Mouse (Mus musculus) forebrain, embryonic 11.5 days (tissue): ENCODE data around the gene Pde10a. TPM values are rescaled to one million over a fixed set of nuclear protein-coding genes. Genes with fewer than 3 reads are reported as not detected.

Experiments
- ATAC-seq: fragments of 200-750 bp; cut with Nextera tagmentation; replicated peaks from 2 replicates; pipeline ENCODE4 v1.8.0; 2017; ENCODE audit warnings: moderate TSS enrichment; ENCODE audit not compliant: low FRiP score
- DNase-seq: peaks from one replicate; pipeline ENCODE4 v3.0.0-alpha.2; 2017; ENCODE audit warnings: low spot score
- H3K27ac ChIP-seq: fragments of 300-500 bp; sonication (generic); 2 replicates; pipeline ENCODE4 v1.5.1; 2014; ENCODE audit warnings: low read depth, low read length
- H3K27me3 ChIP-seq: fragments of 300-500 bp; sonication (generic); 2 replicates; pipeline ENCODE4 v1.6.1; 2014; ENCODE audit warnings: mild to moderate bottlenecking, low read length, mixed read lengths; ENCODE audit not compliant: control insufficient read depth, insufficient read depth
- H3K36me3 ChIP-seq: fragments of 300-500 bp; sonication (generic); 2 replicates; pipeline ENCODE4 v1.6.1; 2014; ENCODE audit warnings: mild to moderate bottlenecking, low read length, moderate library complexity, mixed read lengths; ENCODE audit not compliant: control insufficient read depth, insufficient read depth
- H3K4me1 ChIP-seq: fragments of 300-500 bp; sonication (generic); replicated peaks from 2 replicates; pipeline ENCODE4 v1.6.1; 2014; ENCODE audit warnings: low read length, mixed read lengths; ENCODE audit not compliant: control insufficient read depth, insufficient read depth
- H3K4me2 ChIP-seq: fragments of 300-500 bp; sonication (generic); 2 replicates; pipeline ENCODE4 v1.6.1; 2014; ENCODE audit warnings: low read depth, mild to moderate bottlenecking, low read length, moderate library complexity, mixed read lengths; ENCODE audit not compliant: severe bottlenecking
- H3K4me3 ChIP-seq: fragments of 300-500 bp; sonication (generic); 2 replicates; pipeline ENCODE4 v1.5.1; 2014; ENCODE audit warnings: low read depth, low read length
- H3K9ac ChIP-seq: fragments of 300-500 bp; sonication (generic); 2 replicates; pipeline ENCODE4 v1.6.1; 2014; ENCODE audit warnings: low read length
- H3K9me3 ChIP-seq: fragments of 300-500 bp; sonication (generic); 2 replicates; pipeline ENCODE4 v1.6.1; 2016; ENCODE audit warnings: low read length, mixed read lengths; ENCODE audit not compliant: control insufficient read depth
- WGBS: fragments of 180-500 bp; shearing (Covaris S2); extraction: QIAGEN DNeasy Blood & Tissue Kit; methylation state at CpG from one replicate; pipeline ENCODE4 v1.1.7; 2014; 5-methylcytosine and 5-hydroxymethylcytosine counted together
- polyA plus RNA-seq: library from polyadenylated mRNA; unstranded; fragments of >200 nt; fragmentation: Nextera tagmentation; extraction: Ambion mirVana; gene quantifications from 2 replicates; pipeline ENCODE4 v1.2.1, GENCODE M21; 2014

Gene Pde10a
- polyA plus RNA-seq, 1 experiment from 2014 or later = 9.0 TPM

DNA sequence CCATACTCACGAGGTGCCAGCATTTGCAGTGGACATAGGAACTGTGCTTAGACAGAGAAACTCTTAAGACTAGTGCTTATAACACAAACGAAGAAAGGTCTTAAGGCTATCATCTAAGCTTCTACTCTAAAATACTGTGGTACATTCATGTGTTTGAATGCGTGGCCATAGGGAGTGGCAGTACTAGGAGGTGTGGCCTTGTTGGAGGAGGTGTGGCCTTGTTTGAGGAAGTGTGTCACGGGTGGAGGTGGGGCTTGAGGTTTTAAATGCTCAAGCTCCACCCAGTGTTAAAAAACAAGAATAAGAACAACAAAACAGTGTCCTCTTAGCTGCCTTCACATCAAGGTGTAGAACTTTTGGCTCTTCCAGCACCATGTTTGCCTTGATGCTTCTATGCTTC is 31.7 kb upstream of the Pde10a start:
- H3K27ac ChIP-seq = no peak overlapping the region
- H3K4me2 ChIP-seq = no peak overlapping the region
- no peaks in the 10 kb centered on the region for H3K36me3 ChIP-seq
- H3K27me3 ChIP-seq = no peaks in the 10 kb centered on the region
- H3K4me1 ChIP-seq = no peaks in the 10 kb centered on the region
- ATAC-seq = no peak
- no peak overlapping the region for H3K4me3 ChIP-seq
- 89% methylated on average over 4 of the region's 4 CpGs for WGBS
- no peak for DNase-seq
- no peak overlapping the region for H3K9ac ChIP-seq
- no peaks in the 10 kb centered on the region for H3K9me3 ChIP-seq

DNA sequence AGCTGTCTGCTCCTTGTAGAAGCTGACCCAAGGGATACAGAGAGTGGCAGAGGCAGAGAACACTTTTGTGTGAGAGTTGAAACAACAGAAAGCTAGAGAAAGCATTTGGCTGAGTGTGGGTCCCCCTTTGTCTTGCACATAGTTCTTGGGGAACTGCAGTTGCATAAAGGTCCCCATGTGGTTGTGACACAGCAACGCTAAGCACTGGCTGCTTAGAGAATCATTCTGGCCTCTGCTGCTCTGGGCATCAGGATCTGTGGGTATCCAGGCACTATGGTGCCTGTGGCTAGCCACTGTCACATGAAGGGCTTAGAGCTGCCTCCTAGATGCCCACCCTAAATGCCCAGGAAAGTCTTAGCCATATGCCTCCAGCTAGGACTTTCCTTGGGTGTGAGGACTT is 27.0 kb upstream of the Pde10a start:
- H3K9me3 ChIP-seq = no peaks in the 10 kb centered on the region
- no peaks in the 10 kb centered on the region for H3K27me3 ChIP-seq
- no peak overlapping the region for H3K4me2 ChIP-seq
- H3K4me1 ChIP-seq = no peaks in the 10 kb centered on the region
- DNase-seq (no peak), ATAC-seq (no peak)
- H3K27ac ChIP-seq = no peak overlapping the region
- H3K36me3 ChIP-seq = no peaks in the 10 kb centered on the region
- H3K4me3 ChIP-seq = no peak overlapping the region
- no peak overlapping the region for H3K9ac ChIP-seq
- 52% methylated on average over 1 of the region's 1 CpGs for WGBS

- H3K4me2 ChIP-seq = no peak overlapping the region
- no peak overlapping the region for H3K27ac ChIP-seq
- DNase-seq (no peak), ATAC-seq (no peak)
- no peaks in the 10 kb centered on the region for H3K9me3 ChIP-seq
- no peaks in the 10 kb centered on the region for H3K36me3 ChIP-seq
- WGBS = 56% methylated on average over 5 of the region's 5 CpGs
- no peaks in the 10 kb centered on the region for H3K4me1 ChIP-seq
- no peak overlapping the region for H3K9ac ChIP-seq
- no peak overlapping the region for H3K4me3 ChIP-seq
- H3K27me3 ChIP-seq = no peaks in the 10 kb centered on the region
These were observed 26.5 kb upstream of the Pde10a start for GRCm38 (mm10) chr17:8498655-8499054.

DNA sequence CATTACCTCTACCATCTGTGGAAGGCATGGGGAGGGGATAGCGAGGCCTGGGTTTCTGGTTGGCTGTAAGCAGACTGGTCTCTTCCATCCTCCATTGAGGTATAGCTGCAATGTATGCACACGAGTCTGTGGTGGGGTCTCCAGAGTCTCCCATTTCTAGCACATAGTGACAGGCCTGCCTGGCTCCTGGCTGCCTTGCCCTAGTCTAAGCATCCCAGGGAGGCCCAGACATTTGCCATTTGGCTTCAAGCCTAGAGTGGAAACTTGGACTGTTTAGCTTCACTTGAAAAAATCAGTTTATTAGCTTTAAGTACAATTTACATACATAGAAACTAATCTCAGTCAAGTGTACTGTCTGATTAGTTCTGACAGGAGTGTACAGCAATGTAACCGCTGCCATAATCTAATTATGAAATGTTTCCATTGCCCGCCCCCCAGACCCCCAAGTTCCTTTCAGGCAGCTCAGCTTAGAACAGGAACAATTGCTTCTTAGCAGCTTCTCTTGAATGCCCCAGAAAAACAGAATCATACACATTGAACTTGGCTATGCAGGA is 25.5 kb upstream of the Pde10a start:
- H3K4me2 ChIP-seq = no peak overlapping the region
- H3K4me1 ChIP-seq = no peaks in the 10 kb centered on the region
- H3K4me3 ChIP-seq = no peak overlapping the region
- no peaks in the 10 kb centered on the region for H3K36me3 ChIP-seq
- no peak for ATAC-seq
- H3K27ac ChIP-seq = no peak overlapping the region
- no peaks in the 10 kb centered on the region for H3K9me3 ChIP-seq
- no peak overlapping the region for H3K9ac ChIP-seq
- 77% methylated on average over 4 of the region's 4 CpGs for WGBS
- no peaks in the 10 kb centered on the region for H3K27me3 ChIP-seq
- DNase-seq = no peak

GRCm38 (mm10) chr17:8504381-8504780 is 20.8 kb upstream of the Pde10a start:
- H3K36me3 ChIP-seq = no peaks in the 10 kb centered on the region
- no peak overlapping the region for H3K27ac ChIP-seq
- WGBS = 92% methylated on average over 3 of the region's 3 CpGs
- H3K9ac ChIP-seq = no peak overlapping the region
- DNase-seq = no peak
- H3K4me2 ChIP-seq = no peak overlapping the region
- H3K4me3 ChIP-seq = no peak overlapping the region
- peaks cover 3% of the 10 kb centered on the region; the same call in 1 of the 2 replicates for H3K27me3 ChIP-seq
- ATAC-seq = no peak
- peaks cover 14% of the 10 kb centered on the region for H3K4me1 ChIP-seq
- H3K9me3 ChIP-seq = no peaks in the 10 kb centered on the region

GRCm38 (mm10) chr17:8505669-8506426 is 19.3 kb upstream of the Pde10a start:
- ATAC-seq = peak; percentile 88
- H3K4me1 ChIP-seq = peaks cover 14% of the 10 kb centered on the region
- H3K27me3 ChIP-seq = peaks cover 3% of the 10 kb centered on the region; the same call in 1 of the 2 replicates
- DNase-seq = peak; percentile 85
- peak overlapping the region; percentile 73 for H3K4me2 ChIP-seq
- H3K36me3 ChIP-seq = no peaks in the 10 kb centered on the region
- H3K9ac ChIP-seq = peak overlapping the region; percentile 53
- H3K9me3 ChIP-seq = no peaks in the 10 kb centered on the region
- 2% methylated on average over 20 of the region's 20 CpGs for whole genome bisulfite sequencing
- no peak overlapping the region for H3K27ac ChIP-seq
- H3K4me3 ChIP-seq = peak overlapping the region; percentile 28

DNA sequence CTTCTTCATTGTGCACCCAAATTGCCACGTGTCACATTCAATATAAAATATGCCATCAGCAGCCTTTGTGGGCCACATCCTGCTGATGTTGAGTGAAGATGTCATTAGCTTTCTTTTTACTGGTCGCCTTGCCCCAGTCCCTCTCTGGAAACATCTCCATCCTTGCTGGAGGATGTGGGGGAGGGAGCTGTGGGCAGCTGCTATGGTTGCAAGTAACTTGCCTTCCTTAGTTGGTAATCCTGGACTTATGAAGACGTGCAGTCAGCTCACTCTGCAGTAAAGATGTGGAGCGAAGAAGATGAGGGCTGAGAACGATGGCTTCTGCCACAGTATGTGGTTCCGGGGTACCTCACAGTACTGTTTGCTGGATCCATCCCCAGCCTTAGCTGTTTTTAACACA is 18.4 kb upstream of the Pde10a start:
- ATAC-seq (no peak), DNase-seq (no peak)
- peaks cover 14% of the 10 kb centered on the region for H3K4me1 ChIP-seq
- no peaks in the 10 kb centered on the region for H3K9me3 ChIP-seq
- 57% methylated on average over 6 of the region's 6 CpGs for WGBS
- no peaks in the 10 kb centered on the region for H3K36me3 ChIP-seq
- H3K4me2 ChIP-seq = no peak overlapping the region
- no peak overlapping the region for H3K4me3 ChIP-seq
- no peak overlapping the region; the same call in 1 of the 2 replicates for H3K27ac ChIP-seq
- H3K27me3 ChIP-seq = peaks cover 3% of the 10 kb centered on the region; the same call in 1 of the 2 replicates
- H3K9ac ChIP-seq = no peak overlapping the region

- H3K4me2 ChIP-seq = peak overlapping the region; percentile 39; the same call in 1 of the 2 replicates
- H3K27me3 ChIP-seq = peaks cover 3% of the 10 kb centered on the region; the same call in 1 of the 2 replicates
- peaks cover 14% of the 10 kb centered on the region for H3K4me1 ChIP-seq
- no peak overlapping the region for H3K27ac ChIP-seq
- WGBS = 5% methylated on average over 3 of the region's 3 CpGs
- H3K4me3 ChIP-seq = no peak overlapping the region
- H3K9me3 ChIP-seq = no peaks in the 10 kb centered on the region
- no peak overlapping the region for H3K9ac ChIP-seq
- H3K36me3 ChIP-seq = no peaks in the 10 kb centered on the region
- ATAC-seq = 0 out of 2 replicates have a peak, but pooled peaks have one; percentile 23
- DNase-seq = no peak
These were observed 17.5 kb upstream of the Pde10a start for GRCm38 (mm10) chr17:8507654-8508053.
